Mouse (Mus musculus): Measurements from ENCODE around the gene Slc16a2. TPM values are rescaled to one million over a fixed set of nuclear protein-coding genes. Genes with fewer than 3 reads are reported as not detected.

Slc16a2 gene
- polyA plus RNA-seq, 1 experiment from 2014 or later = 5.6 TPM

GRCm38 (mm10) chrX:103819253-103819652 lies 2.5 kb downstream of the Slc16a2 start:
- WGBS = 65% methylated on average over 6 of the region's 6 CpGs
- Histone ChIP-seq H3K4me3 (ENCODE audit: low read depth, low read length) (no peak overlapping the region), H3K4me1 (replicated peaks; ENCODE audit: control insufficient read depth, insufficient read depth, low read length) (no peaks in the 10 kb centered on the region)

GRCm38 (mm10) chrX:103812690-103813089 lies 9.1 kb downstream of the Slc16a2 start:
- Histone ChIP-seq H3K4me2 (no peak overlapping the region), H3K9me3 (ENCODE audit: control insufficient read depth, low read length) (no peaks in the 10 kb centered on the region), H3K9ac (ENCODE audit: low read depth, low read length) (no peak overlapping the region), H3K4me3 (ENCODE audit: low read depth, low read length) (no peak overlapping the region), H3K36me3 (ENCODE audit: control insufficient read depth, insufficient read depth, low read length) (no peaks in the 10 kb centered on the region), H3K27ac (ENCODE audit: low read depth, low read length) (no peak overlapping the region), H3K4me1 (replicated peaks; ENCODE audit: control insufficient read depth, insufficient read depth, low read length) (no peaks in the 10 kb centered on the region), H3K27me3 (replicated peaks; ENCODE audit: control insufficient read depth, insufficient read depth, low read length) (peaks cover 34% of the 10 kb centered on the region)
- WGBS = 78% methylated on average over 1 of the region's 1 CpGs
- ATAC-seq (replicated peaks; ENCODE audit: low FRiP score) (no peak), DNase-seq (ENCODE audit: low spot score) (no peak)

More at GRCm38 (mm10) chrX:103819253-103819652, 2.5 kb downstream of the Slc16a2 start:
- DNase-seq (ENCODE audit: low spot score) (no peak), ATAC-seq (replicated peaks; ENCODE audit: low FRiP score) (no peak)
- Histone ChIP-seq H3K27ac (ENCODE audit: low read depth, low read length) (no peak overlapping the region), H3K36me3 (ENCODE audit: control insufficient read depth, insufficient read depth, low read length) (no peaks in the 10 kb centered on the region), H3K9me3 (ENCODE audit: control insufficient read depth, low read length) (no peaks in the 10 kb centered on the region), H3K9ac (ENCODE audit: low read depth, low read length) (no peak overlapping the region), H3K4me2 (no peak overlapping the region), H3K27me3 (replicated peaks; ENCODE audit: control insufficient read depth, insufficient read depth, low read length) (peaks cover 55% of the 10 kb centered on the region)

- H3K36me3 ChIP-seq (ENCODE audit: control insufficient read depth, insufficient read depth, low read length) = no peaks in the 10 kb centered on the region
- 75% methylated on average over 1 of the region's 1 CpGs for WGBS
- H3K27ac ChIP-seq (ENCODE audit: low read depth, low read length) = no peak overlapping the region
- H3K4me2 ChIP-seq = no peak overlapping the region
- no peaks in the 10 kb centered on the region for H3K4me1 ChIP-seq (replicated peaks; ENCODE audit: control insufficient read depth, insufficient read depth, low read length)
- no peak overlapping the region for H3K4me3 ChIP-seq (ENCODE audit: low read depth, low read length)
- peaks cover 32% of the 10 kb centered on the region for H3K27me3 ChIP-seq (replicated peaks; ENCODE audit: control insufficient read depth, insufficient read depth, low read length)
- no peaks in the 10 kb centered on the region for H3K9me3 ChIP-seq (ENCODE audit: control insufficient read depth, low read length)
- DNase-seq (ENCODE audit: low spot score) (no peak), ATAC-seq (replicated peaks; ENCODE audit: low FRiP score) (no peak)
- H3K9ac ChIP-seq (ENCODE audit: low read depth, low read length) = no peak overlapping the region
Observed at GRCm38 (mm10) chrX:103810483-103810882, 11.3 kb downstream of the Slc16a2 start.

- peaks cover 37% of the 10 kb centered on the region for H3K27me3 ChIP-seq (replicated peaks; ENCODE audit: control insufficient read depth, insufficient read depth, low read length)
- no peaks in the 10 kb centered on the region for H3K36me3 ChIP-seq (ENCODE audit: control insufficient read depth, insufficient read depth, low read length)
- H3K4me2 ChIP-seq = no peak overlapping the region
- no peak for DNase-seq (ENCODE audit: low spot score)
- H3K9me3 ChIP-seq (ENCODE audit: control insufficient read depth, low read length) = no peaks in the 10 kb centered on the region
- no peak overlapping the region for H3K9ac ChIP-seq (ENCODE audit: low read depth, low read length)
- H3K27ac ChIP-seq (ENCODE audit: low read depth, low read length) = no peak overlapping the region
- H3K4me3 ChIP-seq (ENCODE audit: low read depth, low read length) = no peak overlapping the region
- ATAC-seq (replicated peaks; ENCODE audit: low FRiP score) = no peak
- no peaks in the 10 kb centered on the region for H3K4me1 ChIP-seq (replicated peaks; ENCODE audit: control insufficient read depth, insufficient read depth, low read length)
- 76% methylated on average over 4 of the region's 4 CpGs for WGBS
Observed at GRCm38 (mm10) chrX:103806373-103806772, 15.4 kb downstream of the Slc16a2 start.

GRCm38 (mm10) chrX:103796961-103797360 lies 24.8 kb downstream of the Slc16a2 start:
- Histone ChIP-seq H3K36me3 (ENCODE audit: control insufficient read depth, insufficient read depth, low read length) (no peaks in the 10 kb centered on the region), H3K4me1 (replicated peaks; ENCODE audit: control insufficient read depth, insufficient read depth, low read length) (no peaks in the 10 kb centered on the region), H3K4me3 (ENCODE audit: low read depth, low read length) (no peak overlapping the region), H3K9ac (ENCODE audit: low read depth, low read length) (no peak overlapping the region), H3K27ac (ENCODE audit: low read depth, low read length) (no peak overlapping the region), H3K27me3 (replicated peaks; ENCODE audit: control insufficient read depth, insufficient read depth, low read length) (peaks cover 46% of the 10 kb centered on the region), H3K4me2 (no peak overlapping the region), H3K9me3 (ENCODE audit: control insufficient read depth, low read length) (no peaks in the 10 kb centered on the region)
- WGBS = 79% methylated on average over 1 of the region's 1 CpGs
- no peak for ATAC-seq (replicated peaks; ENCODE audit: low FRiP score)
- DNase-seq (ENCODE audit: low spot score) = no peak

- no peak overlapping the region for H3K4me3 ChIP-seq (ENCODE audit: low read depth, low read length)
- H3K27me3 ChIP-seq (replicated peaks; ENCODE audit: control insufficient read depth, insufficient read depth, low read length) = peaks cover 52% of the 10 kb centered on the region
Observed at GRCm38 (mm10) chrX:103795506-103795905, 26.3 kb downstream of the Slc16a2 start.

GRCm38 (mm10) chrX:103791329-103791728 lies 30.5 kb downstream of the Slc16a2 start:
- peaks cover 29% of the 10 kb centered on the region for H3K27me3 ChIP-seq (replicated peaks; ENCODE audit: control insufficient read depth, insufficient read depth, low read length)
- WGBS = 74% methylated on average over 2 of the region's 2 CpGs
- ATAC-seq (replicated peaks; ENCODE audit: low FRiP score) = no peak

More at GRCm38 (mm10) chrX:103795506-103795905, 26.3 kb downstream of the Slc16a2 start:
- WGBS = 80% methylated on average over 5 of the region's 5 CpGs
- Histone ChIP-seq H3K9me3 (ENCODE audit: control insufficient read depth, low read length) (no peaks in the 10 kb centered on the region), H3K4me2 (no peak overlapping the region), H3K27ac (ENCODE audit: low read depth, low read length) (no peak overlapping the region), H3K9ac (ENCODE audit: low read depth, low read length) (no peak overlapping the region), H3K36me3 (ENCODE audit: control insufficient read depth, insufficient read depth, low read length) (no peaks in the 10 kb centered on the region), H3K4me1 (replicated peaks; ENCODE audit: control insufficient read depth, insufficient read depth, low read length) (no peaks in the 10 kb centered on the region)
- ATAC-seq (replicated peaks; ENCODE audit: low FRiP score) = no peak
- no peak for DNase-seq (ENCODE audit: low spot score)

GRCm38 (mm10) chrX:103785681-103786080 lies 36.1 kb downstream of the Slc16a2 start:
- H3K27ac ChIP-seq (ENCODE audit: low read depth, low read length) = no peak overlapping the region
- WGBS = 49% methylated on average over 2 of the region's 2 CpGs
- no peak overlapping the region for H3K4me3 ChIP-seq (ENCODE audit: low read depth, low read length)
- ATAC-seq (replicated peaks; ENCODE audit: low FRiP score) = no peak
- H3K9ac ChIP-seq (ENCODE audit: low read depth, low read length) = no peak overlapping the region
- H3K4me2 ChIP-seq = no peak overlapping the region
- H3K36me3 ChIP-seq (ENCODE audit: control insufficient read depth, insufficient read depth, low read length) = no peaks in the 10 kb centered on the region
- no peak for DNase-seq (ENCODE audit: low spot score)
- peaks cover 16% of the 10 kb centered on the region for H3K27me3 ChIP-seq (replicated peaks; ENCODE audit: control insufficient read depth, insufficient read depth, low read length)
- no peaks in the 10 kb centered on the region for H3K4me1 ChIP-seq (replicated peaks; ENCODE audit: control insufficient read depth, insufficient read depth, low read length)
- H3K9me3 ChIP-seq (ENCODE audit: control insufficient read depth, low read length) = no peaks in the 10 kb centered on the region

More at GRCm38 (mm10) chrX:103791329-103791728, 30.5 kb downstream of the Slc16a2 start:
- no peaks in the 10 kb centered on the region for H3K36me3 ChIP-seq (ENCODE audit: control insufficient read depth, insufficient read depth, low read length)
- no peak overlapping the region for H3K9ac ChIP-seq (ENCODE audit: low read depth, low read length)
- no peaks in the 10 kb centered on the region for H3K9me3 ChIP-seq (ENCODE audit: control insufficient read depth, low read length)
- no peak overlapping the region for H3K27ac ChIP-seq (ENCODE audit: low read depth, low read length)
- DNase-seq (ENCODE audit: low spot score) = no peak
- no peak overlapping the region for H3K4me3 ChIP-seq (ENCODE audit: low read depth, low read length)
- H3K4me2 ChIP-seq = no peak overlapping the region
- no peaks in the 10 kb centered on the region for H3K4me1 ChIP-seq (replicated peaks; ENCODE audit: control insufficient read depth, insufficient read depth, low read length)

GRCm38 (mm10) chrX:103776412-103776811 lies 45.4 kb downstream of the Slc16a2 start:
- no peak overlapping the region for H3K27ac ChIP-seq (ENCODE audit: low read depth, low read length)
- no peaks in the 10 kb centered on the region for H3K9me3 ChIP-seq (ENCODE audit: control insufficient read depth, low read length)
- ATAC-seq (replicated peaks; ENCODE audit: low FRiP score) (no peak), DNase-seq (ENCODE audit: low spot score) (no peak)
- H3K9ac ChIP-seq (ENCODE audit: low read depth, low read length) = no peak overlapping the region
- H3K4me3 ChIP-seq (ENCODE audit: low read depth, low read length) = no peak overlapping the region
- H3K4me1 ChIP-seq (replicated peaks; ENCODE audit: control insufficient read depth, insufficient read depth, low read length) = no peaks in the 10 kb centered on the region
- H3K36me3 ChIP-seq (ENCODE audit: control insufficient read depth, insufficient read depth, low read length) = no peaks in the 10 kb centered on the region
- no peak overlapping the region for H3K4me2 ChIP-seq
- H3K27me3 ChIP-seq (replicated peaks; ENCODE audit: control insufficient read depth, insufficient read depth, low read length) = peaks cover 41% of the 10 kb centered on the region
